Mouse (Mus musculus): ENCODE measurements around the gene Olfr467. TPM values are rescaled to one million over a fixed set of nuclear protein-coding genes. Genes with fewer than 3 reads are reported as not detected.
A peak's percentile ranks its signal among the peaks of the same experiment; 100 is the strongest.
"Not testable (repeated sequence)": the region's sequence is repeated elsewhere in the genome, so short reads cannot be mapped to it uniquely, and the experiment has no call there.

Gene Olfr467
- not detected for total RNA-seq (2021)

- intact Hi-C loops (cut with DNase I) = no loop called here
- DNase-seq = no peak
These were observed at the start of gene Olfr467 for GRCm38 (mm10) chr7:107811963-107812362. TSS of gene Olfr467 (plus strand) at chr7:107812263.

DNA sequence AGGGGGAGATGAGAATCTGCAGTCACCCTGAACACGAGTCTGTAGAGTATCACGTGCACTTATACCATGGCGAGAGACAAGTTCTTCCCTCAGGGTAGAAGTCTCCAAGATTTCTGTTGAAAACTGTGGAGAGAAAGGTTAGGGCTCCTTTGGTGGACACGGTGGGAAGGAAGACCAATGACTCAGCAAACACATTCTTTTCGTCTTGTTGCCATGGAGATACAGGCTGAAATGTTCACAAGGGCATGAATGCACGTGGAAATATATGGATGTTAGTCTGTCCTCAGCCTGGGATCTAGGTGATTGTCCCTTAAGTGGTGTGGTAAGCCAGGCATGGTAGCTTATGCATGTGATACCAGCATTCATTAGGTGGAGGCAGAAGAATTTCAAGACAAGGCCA lies 41.3 kb upstream of the Olfr467 start:
- intact Hi-C loops (cut with DNase I) = no loop called here
- DNase-seq = no peak

DNA sequence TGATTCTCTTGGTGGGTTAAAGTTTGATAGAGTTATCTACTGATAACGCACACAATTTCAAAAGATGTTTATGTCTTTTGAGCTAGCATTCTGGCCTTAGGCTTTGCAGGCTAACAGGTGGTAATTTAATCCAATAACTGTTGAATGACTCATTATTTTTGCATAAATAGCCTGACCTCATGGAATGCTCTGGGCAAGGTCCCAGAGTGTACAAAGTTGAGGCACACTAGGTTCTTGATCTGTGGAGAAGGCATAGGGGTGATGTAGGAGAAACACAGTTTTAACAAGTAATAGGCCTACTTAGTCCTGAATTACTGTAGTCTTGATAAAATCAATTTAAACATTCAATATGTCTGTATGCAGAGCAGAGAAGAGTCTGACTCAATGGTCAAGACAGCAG lies 33.8 kb upstream of the Olfr467 start:
- intact Hi-C loops (cut with DNase I) = loop anchor here (2.0 kb wide), 1 partner anchor 29 kb away; no protein-coding TSS in a partner anchor
- no peak for DNase-seq

DNA sequence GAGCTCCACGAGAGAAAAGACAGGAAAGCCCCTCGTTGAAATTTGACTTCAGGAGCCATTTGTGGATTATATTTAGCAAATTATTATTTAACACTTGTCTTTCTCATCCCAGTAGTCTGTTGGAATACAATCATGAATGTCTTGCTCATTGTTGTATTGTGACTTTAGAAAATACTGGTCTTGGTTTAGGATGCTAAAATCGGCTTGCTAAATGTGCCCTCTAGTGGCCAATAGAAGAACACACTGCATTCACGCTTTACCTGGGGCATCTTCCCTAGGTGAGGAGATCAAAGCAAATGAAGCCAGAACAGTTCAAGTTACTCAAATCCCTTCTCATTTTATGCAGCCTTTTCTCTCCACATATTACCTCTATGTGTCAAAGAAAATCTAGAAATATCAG lies 32.5 kb upstream of the Olfr467 start:
- peak in 1 of 2 experiments; percentile 18 for DNase-seq
- intact Hi-C loops (cut with DNase I) = loop anchor here (2.0 kb wide), 1 partner anchor 31 kb away; no protein-coding TSS in a partner anchor

- DNase-seq = peak; percentile 8 to 35
- intact Hi-C loops (cut with DNase I) = loop anchor here (5.0 kb wide), 2 partner anchors 131 to 571 kb away; no protein-coding TSS in a partner anchor
These were observed 24.0 kb upstream of the Olfr467 start for GRCm38 (mm10) chr7:107787977-107788620.

GRCm38 (mm10) chr7:107796500-107796899 lies 15.6 kb upstream of the Olfr467 start:
- DNase-seq = no peak
- intact Hi-C loops (cut with DNase I) = no loop called here

- no peak for DNase-seq
- intact Hi-C loops (cut with DNase I) = no loop called here
These were observed 11.0 kb upstream of the Olfr467 start, which contains the start of gene Ovch2 for GRCm38 (mm10) chr7:107801108-107801507. TSS of gene Ovch2 (minus strand) at chr7:107801208.

DNA sequence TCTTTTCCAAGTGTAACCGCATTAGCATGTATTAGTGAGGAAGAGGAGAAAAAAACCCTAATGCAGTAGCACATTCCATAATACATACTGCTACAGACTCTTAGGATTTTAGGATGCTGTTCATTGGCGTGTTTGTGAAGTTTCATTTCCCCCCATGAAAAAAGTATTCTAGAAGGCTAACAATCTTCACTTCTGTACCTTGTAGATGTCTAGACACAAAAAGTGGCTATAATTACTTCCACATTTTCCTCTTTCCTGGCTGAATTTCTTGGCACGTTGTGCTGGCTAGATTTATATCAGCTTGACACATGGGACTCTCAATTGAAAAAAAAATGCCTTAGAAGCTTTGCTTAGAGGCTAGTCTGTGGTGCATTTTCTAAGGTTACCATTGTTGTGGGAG lies 9.9 kb upstream of the Olfr467 start:
- no peak for DNase-seq
- intact Hi-C loops (cut with DNase I) = no loop called here

- no peak for DNase-seq
- intact Hi-C loops (cut with DNase I) = no loop called here
These were observed 7.4 kb downstream of the Olfr467 start for GRCm38 (mm10) chr7:107819442-107819841.

GRCm38 (mm10) chr7:107823867-107824266 lies 11.8 kb downstream of the Olfr467 start:
- DNase-seq; intact Hi-C loops (cut with DNase I): not testable (repeated sequence)

- intact Hi-C loops (cut with DNase I); DNase-seq: not testable (repeated sequence)
These were observed 13.4 kb downstream of the Olfr467 start, which contains the start of gene Olfr469 for GRCm38 (mm10) chr7:107825441-107825840. TSS of gene Olfr469 (minus strand) at chr7:107825541.

DNA sequence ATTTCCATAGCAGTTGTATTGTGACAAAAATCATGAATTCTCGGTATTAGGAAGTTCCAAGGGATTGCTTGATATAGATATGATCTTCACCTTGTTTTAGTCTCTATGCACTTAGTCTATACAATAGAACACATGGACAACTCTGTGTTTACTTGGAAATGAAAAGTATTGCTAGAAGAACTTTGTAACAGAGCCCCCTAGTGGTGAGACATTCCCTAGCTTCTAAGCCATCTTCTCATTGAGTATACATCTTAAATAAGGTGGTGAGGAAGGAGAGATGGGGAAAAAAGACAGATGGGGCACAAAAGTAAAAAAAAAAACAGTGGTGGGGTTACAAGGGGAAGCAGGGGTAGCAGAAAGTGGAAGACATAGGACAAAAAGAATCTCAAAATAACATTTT lies 29.7 kb downstream of the Olfr467 start:
- peak in 1 of 2 experiments; percentile 2 for DNase-seq
- intact Hi-C loops (cut with DNase I) = no loop called here

GRCm38 (mm10) chr7:107847390-107847789 lies 35.3 kb downstream of the Olfr467 start, which contains the start of gene Olfr470:
TSS of gene Olfr470 (minus strand) at chr7:107847490.
- DNase-seq; intact Hi-C loops (cut with DNase I): not testable (repeated sequence)

Other genes with a start within 250 kb of the Olfr467 start
- gene Olfml1, start 244.8 kb upstream of the Olfr467 start, total RNA-seq (2021) = 1 to 10 TPM; 8.0 to 9.5 TPM
- 10 to 100 TPM; 13.0 to 17.5 TPM for gene Ppfibp2, start 217.1 kb upstream of the Olfr467 start, total RNA-seq (2021)
- not detected for gene 5330417H12Rik, start 187.1 kb upstream of the Olfr467 start, total RNA-seq (2021)
- not detected for gene Cyb5r2, start 54.2 kb upstream of the Olfr467 start, total RNA-seq (2021)
- not detected for gene Ovch2, start 11.1 kb upstream of the Olfr467 start, total RNA-seq (2021)
- not detected for gene Olfr469, start 13.3 kb downstream of the Olfr467 start, total RNA-seq (2021)
- gene Olfr470, start 35.2 kb downstream of the Olfr467 start, total RNA-seq (2021) = not detected
- gene Olfr472, start 85.6 kb downstream of the Olfr467 start, total RNA-seq (2021) = not detected
- not detected for gene Olfr473, start 118.2 kb downstream of the Olfr467 start, total RNA-seq (2021)
- gene Olfr474, start 142.4 kb downstream of the Olfr467 start, total RNA-seq (2021) = not detected
- not detected for gene Olfr476, start 152.5 kb downstream of the Olfr467 start, total RNA-seq (2021)
- gene Olfr477, start 174.4 kb downstream of the Olfr467 start, total RNA-seq (2021) = not detected
- gene Olfr478, start 221.7 kb downstream of the Olfr467 start, total RNA-seq (2021) = not detected
- gene Olfr479, start 238.4 kb downstream of the Olfr467 start, total RNA-seq (2021) = not detected

Data from heart, postnatal 10 days (tissue).